Mouse (Mus musculus): ENCODE measurements at regions not wholly inside any gene's neighbourhood (a gene's known extent, or its start where the extent isn't known, plus 50 kb on each side); places are given as distances from the start of the nearest gene placed in this dataset.
A peak's percentile ranks its signal among the peaks of the same experiment; 100 is the strongest.

DNA sequence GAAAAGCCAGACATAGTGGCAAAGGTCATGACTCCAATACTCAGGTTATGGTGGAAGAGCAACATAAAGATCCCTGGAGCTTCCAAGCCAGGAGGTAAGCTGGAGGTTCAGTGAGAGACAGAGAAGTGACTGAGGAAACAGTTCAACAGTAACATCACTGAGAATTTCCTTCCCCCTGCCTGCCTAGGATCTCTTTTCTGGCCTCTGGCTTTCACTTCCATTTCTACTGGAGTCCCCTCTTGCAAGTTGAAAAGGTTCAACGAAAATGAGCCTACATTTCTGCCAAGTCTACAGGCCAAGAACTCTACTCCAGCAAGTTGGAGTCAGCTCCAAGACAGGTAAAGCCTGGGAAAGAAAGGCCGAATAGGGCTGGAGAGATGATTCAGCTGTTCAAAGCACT lies 293.0 kb downstream of the Epha4 start:
- no peak for DNase-seq (ENCODE audit: extremely low read depth, low read depth, low spot score)

DNA sequence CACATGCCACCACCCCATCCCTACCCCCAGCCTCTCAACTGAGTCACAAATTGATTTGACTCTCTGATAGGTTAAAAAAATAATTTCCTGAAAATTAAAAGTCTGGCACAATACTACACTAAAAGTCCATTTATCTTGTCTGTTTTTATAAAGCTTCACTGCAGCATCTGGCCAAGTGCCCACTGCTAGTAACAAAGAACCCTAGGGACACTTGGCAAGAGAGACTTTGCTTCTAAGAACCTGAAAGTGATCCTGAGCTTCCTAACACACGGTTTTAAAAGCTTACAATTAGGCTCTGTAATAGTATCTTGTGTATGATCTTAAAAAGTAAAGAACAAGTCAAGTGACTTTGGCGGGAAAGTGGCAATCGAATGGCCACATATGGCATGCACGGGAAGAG lies 288.3 kb downstream of the Epha4 start:
- DNase-seq (ENCODE audit: extremely low read depth, low read depth, low spot score), result peak; percentile 26

DNA sequence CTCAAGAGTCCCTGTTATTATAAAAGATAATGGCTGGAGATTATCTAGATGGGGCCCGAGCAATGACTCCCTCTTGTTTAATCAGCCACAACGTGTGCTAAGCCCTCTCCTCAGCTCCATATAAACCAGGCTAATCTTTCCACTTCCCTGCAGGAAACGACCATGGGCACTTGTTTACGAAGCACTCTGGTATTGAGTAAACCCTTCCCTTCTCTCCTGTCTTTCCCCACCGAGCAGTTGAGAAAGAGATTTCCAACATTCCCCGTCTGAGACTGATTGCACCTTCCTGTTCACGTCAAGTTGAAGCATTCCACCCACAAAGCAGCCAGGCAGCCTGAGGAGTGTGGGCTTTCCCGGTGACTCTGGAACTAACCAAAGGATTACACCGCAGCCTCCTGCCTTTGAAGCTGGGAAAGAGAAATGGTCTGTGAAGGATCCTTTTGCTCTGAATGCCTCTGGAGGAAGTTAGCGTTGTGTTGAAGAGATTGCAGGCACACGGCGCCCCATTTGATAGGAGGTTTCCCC lies 287.8 kb downstream of the Epha4 start:
- no peak for DNase-seq (ENCODE audit: extremely low read depth, low read depth, low spot score)

DNA sequence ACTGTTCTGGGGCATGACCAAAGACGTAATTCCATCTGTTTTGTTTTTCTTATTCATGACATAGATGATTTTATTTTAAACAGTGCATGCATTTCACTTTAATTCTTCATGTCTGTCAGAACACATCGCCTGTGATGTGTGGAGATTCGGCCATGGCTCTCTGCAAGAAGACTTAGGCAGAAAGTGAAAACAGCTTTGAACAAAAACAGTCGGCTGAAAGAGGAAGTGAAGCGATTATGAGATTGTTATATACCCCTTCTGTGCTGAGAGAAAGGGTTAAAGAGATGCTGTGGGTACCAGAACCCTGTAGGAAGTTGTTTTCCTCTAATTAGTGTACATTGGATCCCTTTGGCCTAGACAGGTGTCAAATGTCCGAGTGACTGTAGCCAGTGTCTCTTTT lies 287.1 kb downstream of the Epha4 start:
- DNase-seq (ENCODE audit: extremely low read depth, low read depth, low spot score), result no peak

DNA sequence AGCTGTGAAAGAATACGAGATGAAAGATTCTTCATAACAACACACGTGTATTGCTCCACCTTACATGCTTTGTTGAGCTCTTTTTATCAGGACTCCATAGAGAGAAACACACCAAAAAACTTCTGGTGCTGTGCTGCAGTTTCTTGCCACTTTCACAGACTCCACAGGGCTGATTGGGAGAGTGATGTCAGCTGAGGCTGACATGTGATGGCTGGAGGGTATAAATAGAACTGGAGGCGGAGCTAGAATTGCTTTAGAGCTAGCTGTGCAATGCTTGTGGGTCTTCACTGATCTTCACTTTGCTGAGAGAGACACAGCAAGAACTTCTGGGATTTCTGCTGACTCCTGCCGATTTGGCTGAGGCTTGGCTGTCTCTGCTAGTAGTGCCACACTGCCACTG lies 285.3 kb downstream of the Epha4 start:
- no peak for DNase-seq (ENCODE audit: extremely low read depth, low read depth, low spot score)

DNA sequence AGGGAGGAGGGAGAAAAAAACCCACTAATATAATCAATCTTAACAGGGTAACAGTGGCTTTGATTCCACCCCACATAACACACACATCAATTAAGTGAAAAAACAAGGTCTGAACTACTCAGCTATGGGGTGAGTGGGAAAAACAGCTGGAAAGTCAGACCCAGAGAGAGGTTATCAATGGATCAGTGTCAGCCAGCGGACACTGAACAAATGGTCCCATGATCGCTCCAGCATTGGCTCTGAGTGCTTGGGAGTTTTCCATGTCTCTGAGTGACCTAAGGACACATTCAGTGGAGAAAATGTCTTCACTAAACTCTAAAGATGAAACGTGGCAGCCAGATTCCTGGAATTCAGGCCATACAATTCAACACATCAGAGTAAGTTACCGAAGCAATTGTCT lies 281.9 kb downstream of the Epha4 start:
- no peak for DNase-seq (ENCODE audit: extremely low read depth, low read depth, low spot score)

DNA sequence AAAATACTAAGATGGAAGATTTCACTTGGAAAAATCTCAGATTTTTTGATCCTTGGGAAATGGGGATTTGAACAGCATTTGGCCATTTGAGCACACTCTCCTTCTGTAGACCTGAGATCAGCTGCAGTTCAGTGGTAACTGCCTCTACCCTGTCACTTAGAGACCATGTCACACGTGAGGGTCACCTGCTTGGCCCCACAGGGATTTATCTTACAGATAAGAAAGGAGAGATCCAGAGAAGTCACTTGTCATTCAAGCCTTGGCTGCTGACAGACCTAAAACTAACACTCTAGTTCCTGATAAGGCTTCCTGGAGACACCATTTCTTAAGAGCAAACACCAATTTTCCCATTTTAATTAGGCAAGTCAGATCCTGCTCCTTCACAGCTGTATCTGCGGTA lies 270.2 kb downstream of the Epha4 start:
- no peak for DNase-seq (ENCODE audit: extremely low read depth, low read depth, low spot score)

DNA sequence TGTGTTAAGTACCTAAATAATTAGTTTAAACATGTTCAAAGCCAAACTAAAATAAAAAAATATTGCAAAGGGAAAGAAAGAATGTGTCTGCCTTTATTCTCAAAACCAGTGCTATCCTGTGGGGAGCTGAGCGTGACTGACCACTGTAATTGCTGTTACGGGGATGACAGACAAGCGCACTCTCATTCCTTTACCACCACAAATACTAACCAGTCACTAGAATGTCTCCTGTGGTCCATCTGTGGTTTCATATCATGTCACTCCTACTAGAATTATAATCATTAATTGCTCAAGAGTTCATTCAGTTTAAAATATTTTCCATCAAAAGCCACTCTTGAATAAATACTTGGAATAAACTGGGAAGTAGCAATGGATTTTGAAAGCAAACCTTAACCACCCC lies 268.8 kb downstream of the Epha4 start:
- DNase-seq (ENCODE audit: extremely low read depth, low read depth, low spot score), result no peak

DNA sequence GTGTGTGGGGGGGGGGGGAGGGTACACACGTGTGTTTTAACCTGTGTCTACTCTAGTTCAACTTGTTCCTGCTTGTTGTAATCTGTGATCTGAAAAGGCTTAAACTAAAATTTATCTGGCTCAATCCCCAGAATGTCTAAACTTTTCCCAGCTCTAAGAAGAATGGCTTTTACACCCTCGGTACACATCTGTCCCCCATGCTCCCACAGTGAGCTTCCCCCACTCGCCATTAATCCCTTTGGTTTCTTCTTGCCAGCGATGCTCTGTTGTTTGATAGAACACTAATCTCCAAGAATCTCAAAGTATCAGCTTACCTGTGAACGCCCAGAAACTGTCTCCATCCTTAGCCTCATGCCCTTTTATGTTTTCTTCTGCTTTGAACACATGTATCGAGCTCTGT lies 260.6 kb downstream of the Epha4 start:
- peak; percentile 45 for DNase-seq (ENCODE audit: extremely low read depth, low read depth, low spot score)

DNA sequence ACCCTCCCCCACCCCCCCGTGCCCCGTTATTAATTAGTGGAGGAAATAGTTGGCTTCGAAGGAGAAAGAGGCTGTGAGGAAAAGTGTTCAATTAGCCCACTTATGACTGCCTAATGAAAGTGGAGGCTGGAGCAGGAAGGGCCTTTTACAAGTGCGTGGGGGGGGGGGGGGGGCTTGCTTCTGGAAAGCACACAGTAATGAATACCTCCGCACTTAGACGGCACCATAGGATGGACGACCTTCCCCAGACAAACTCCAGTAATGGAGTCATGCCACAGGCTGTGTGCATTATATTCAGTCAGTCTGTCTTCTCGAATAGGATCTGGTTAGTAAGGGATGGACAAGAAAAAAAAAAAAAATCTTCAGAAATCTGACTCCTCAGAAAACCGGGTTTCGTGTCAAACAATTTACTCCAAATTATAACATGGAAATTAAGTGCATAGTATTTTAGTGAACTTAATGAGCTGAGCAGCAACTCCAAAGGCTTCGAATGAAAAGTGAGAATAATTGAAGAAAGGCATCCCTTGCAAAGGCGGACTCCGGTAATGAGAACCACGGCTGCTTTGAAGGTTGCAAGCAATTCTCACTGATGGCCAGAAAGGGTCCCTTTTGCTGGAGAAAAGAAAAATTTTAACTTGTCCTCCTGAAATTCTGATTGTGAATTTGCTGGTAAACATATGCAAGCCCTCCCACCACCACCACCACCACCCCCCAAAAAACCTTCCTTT lies 258.6 kb downstream of the Epha4 start:
- DNase-seq (ENCODE audit: extremely low read depth, low read depth, low spot score), result no peak

DNA sequence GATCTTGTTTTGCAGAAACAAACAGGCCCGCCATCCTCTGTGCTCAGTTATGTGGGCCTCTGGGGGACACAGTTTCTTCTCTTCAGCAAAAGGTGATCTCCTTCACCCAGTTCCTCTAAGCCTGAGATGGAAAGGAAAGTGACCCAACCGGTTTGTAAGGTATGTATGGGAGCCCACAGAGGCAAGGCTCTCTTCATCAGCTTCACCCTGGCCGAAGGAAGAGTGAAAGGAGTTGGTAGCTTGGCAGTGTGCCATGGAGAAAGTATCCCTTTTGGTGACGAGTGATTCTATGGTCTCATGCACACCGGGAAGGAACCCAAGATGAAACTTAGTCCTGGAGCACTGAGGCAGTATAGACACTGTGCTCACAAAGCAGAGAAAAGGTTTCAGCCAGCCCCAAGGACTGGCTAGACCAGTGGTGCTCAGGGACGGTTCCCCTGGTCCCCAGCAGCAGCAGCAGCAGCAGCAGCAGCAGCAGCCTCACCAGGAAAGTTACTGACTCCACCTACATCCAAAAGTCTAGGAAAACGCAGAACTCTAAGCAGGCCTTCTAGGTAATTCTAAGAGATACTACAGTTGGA lies 256.1 kb downstream of the Epha4 start:
- no peak for DNase-seq (ENCODE audit: extremely low read depth, low read depth, low spot score)

DNA sequence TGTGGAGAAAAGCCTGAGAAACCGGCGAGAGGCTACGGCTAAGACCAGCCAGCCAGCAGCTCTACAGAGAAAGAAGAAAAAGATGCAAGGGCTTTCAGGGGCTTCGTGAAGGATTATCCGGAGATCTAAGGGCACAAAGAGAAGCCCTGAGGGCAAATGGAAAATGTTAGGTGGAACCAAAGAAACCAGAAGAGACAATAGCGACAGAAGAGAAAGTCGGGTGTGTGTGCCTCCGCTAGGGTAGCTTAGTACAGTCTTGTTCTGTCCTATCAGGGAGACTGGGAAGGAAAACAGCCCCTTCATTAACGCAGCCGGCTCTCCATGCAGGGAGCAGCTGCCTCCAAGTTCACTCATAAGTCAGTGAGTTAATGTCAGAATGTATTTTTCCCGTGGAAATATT lies 255.1 kb downstream of the Epha4 start:
- DNase-seq (ENCODE audit: extremely low read depth, low read depth, low spot score), result no peak

DNA sequence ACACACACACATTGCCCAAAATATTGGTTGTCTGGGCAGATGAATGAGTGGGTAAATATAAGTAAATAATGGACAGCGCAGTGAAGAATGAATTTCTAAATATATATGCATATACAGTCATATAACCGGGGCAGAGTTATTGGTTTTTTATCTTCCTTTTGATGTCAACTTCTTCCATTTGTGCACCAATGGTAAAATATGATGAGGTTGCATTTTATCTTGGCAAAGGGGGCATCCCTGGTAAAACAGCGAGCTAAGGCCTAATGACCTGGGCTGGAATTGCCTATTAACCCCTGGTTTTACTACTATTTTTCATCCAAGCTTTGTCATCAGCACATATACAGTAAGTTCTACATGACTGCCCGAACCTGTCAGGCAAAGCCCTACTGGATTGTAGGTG lies 253.2 kb downstream of the Epha4 start:
- DNase-seq (ENCODE audit: extremely low read depth, low read depth, low spot score), result no peak

DNA sequence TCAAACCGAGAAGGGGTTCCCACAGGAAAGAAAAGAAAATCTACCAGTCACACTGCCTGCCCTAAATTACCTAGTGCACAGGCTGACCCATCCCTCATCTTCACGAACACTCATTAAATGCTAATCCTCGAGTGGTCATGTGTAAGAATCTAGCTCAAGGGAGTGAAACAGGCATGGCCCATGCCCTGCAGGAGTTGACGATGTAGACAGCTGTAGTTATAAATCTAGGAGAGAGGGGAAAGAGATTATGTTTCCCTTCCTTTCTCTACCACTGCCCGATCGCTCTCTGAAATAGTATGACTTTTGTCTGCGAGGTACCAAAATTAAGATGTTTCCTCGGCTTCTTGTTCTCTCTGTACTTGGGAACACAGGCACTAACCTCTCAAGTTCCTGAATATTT lies 249.2 kb downstream of the Epha4 start:
- no peak for DNase-seq (ENCODE audit: extremely low read depth, low read depth, low spot score)

DNA sequence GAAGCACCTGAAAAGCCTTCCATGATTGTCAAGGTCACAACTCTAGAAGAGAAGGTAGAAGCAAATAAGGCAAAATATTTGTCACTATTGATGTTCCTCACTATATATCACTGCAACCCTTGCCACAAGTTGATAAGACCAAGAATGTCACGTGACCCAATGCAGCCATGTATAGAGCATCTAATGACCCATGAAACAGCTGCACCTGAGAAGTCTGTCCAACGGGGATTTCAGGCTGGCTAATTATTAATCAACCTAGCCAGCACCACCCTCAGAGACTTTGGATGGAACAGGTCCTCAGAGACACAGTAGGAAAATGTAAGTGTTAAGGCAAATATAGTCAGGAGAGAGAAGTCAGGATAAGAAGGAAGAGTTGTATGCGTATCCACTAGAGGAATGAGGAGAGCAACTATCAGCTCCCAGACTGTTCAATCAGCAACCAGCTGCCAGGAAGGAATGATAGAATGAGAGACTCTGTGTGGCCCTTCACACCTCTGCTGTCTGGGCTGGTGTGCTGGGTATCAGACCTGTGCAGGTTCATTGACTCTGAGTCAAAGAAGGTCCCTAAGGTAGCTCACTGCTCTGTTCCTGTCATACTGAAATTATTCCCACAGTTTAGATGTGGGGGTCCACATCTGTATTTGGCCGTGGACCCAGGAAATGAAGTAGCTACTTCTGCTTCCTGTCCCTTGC lies 247.4 kb downstream of the Epha4 start:
- no peak for DNase-seq (ENCODE audit: extremely low read depth, low read depth, low spot score)

DNA sequence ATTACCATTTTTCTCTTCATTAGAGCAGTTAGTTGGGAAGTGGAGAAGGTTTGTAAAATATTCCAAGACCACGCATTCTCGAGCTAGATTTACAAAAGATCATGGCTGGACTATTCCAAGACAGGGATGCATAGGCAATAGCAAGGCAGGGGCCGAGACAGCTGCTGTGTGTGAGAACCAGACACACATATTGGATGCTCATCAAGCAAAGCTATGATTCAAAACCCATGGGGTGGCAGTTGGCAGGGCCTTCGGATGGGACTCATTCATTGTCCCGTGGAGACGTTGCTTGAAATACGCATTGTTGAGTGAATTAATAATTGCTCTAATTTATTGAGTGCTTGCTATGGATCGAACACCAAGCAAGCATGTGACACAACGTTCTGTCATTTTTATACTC lies 239.6 kb downstream of the Epha4 start:
- DNase-seq (ENCODE audit: extremely low read depth, low read depth, low spot score), result no peak

DNA sequence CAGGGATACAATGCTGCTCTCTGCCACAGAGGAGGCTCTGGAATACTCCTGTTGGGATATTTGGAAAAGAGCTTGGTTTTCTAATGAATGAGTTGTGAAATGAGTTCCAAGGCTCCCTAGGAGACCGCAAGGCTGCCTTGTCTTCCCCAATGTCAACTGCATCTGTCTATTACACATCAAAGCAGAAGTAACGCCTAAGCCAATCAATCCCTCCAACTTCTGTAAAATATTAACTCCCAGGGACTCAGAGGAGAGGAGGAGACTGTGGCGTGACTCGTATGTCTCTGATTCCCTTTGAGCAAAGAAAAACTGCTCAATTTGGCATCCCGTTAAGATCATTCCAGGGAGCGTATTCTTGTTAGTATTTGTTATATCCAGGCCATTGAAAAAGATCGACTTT lies 235.3 kb downstream of the Epha4 start:
- DNase-seq (ENCODE audit: extremely low read depth, low read depth, low spot score), result peak; percentile 36

DNA sequence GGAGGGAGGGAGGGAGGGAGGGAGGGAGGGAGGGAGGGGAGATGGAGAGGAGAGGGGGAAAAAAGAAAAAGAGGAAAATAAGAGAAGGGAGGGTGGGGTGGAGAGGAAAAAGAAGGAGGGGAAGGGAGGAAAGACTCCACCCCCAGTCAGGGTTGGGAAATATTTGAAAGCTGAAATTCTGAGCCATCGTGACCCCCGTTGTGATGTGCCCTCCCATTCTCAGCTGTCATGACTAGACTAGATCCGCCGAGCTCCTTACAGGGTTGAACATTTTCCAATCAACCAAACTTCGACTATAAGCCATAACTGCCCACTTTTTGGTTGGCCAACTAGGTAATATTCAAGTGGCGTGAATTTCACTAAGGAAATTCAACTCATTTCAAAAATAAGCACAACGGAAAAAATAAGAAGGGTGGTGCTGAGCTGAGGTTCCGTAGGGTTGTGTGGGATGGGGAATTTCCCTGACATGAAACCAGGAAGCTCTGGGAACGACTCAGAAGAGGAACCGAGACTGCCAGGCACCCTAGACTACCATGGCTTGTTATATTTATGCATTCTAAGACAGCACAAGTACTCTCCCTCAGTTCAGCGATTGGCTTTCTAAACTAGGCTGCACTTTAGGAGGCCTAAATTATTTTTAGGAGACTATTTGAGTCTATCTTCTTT lies 234.4 kb downstream of the Epha4 start:
- no peak for DNase-seq (ENCODE audit: extremely low read depth, low read depth, low spot score)

DNA sequence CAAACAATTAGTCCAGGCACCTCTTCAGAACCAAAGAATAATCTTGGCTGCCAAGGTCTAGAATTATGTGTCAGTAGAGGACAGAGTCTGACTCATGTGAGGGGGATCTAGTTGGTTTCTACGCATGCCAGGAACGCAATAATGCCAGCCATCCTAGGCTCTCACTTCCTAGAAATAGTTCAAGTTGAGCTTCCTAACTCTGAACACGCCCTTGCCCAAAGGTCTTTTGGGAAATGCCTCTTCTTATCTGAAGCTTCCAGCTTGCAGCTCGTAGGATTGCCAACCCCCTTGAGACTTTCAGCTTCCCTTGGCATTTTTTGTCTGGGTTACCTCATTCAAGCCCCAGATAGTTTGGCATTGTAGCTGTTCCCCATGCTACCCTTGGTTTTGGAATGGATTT lies 233.1 kb downstream of the Epha4 start:
- DNase-seq (ENCODE audit: extremely low read depth, low read depth, low spot score), result no peak

DNA sequence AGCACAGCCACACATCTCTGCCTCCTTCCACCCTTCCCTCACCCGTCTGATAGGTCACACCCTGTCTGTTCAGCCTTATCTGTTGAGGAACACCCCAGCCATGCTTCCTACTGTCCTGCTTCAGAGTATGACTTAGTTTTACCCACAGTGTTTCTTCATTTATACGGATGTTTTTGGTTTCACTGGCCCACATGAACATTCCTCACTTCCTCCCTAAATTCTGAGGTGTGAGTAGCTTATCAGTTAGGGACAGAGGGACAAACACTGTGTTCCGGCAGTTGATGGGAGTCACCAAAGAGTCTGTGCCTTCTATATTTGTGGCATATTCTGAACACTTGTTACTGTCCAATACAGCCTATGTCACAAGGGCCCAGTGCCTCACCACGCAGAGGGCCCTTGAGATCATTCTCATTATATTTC lies 216.2 kb downstream of the Epha4 start:
- no peak for DNase-seq (ENCODE audit: extremely low read depth, low read depth, low spot score)

DNA sequence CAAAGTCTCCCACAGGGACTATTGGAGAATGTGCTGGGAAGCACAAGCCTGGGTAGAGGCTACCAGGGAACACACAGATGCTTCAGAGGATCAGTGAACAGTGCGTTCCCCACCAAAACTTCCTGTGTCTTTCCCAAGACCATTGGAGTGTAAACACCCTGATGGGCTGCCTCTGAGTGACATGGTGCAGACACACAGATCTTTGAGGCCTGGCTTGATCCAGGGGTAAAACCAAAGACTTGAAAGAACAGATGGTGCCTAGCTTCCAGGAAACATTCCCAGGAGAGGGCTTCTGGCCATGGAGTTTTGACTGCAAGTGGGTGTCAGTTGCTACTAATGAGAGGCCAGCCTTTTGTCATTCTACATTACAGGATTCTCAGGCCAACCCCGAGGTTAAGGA lies 214.1 kb downstream of the Epha4 start:
- DNase-seq (ENCODE audit: extremely low read depth, low read depth, low spot score), result no peak

DNA sequence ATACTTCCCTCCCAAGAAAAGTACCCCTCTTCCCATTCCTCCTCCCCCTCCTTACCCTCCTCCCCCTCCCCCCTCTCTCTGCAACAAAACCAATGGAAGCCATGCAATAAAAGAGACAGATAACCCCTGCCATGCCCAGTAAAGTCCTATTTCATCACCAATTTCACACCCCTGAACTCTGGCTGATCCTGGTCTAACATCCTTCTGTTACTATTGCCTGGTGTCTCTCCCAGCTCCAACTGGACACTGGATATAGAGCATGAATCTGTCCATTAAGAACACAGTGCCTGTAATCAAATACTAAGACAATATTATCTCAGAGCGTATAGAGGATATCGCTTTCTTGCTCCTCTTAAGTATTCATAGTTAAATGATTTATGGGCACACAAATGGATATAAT lies 210.1 kb downstream of the Epha4 start:
- DNase-seq (ENCODE audit: extremely low read depth, low read depth, low spot score), result no peak
